Mouse (Mus musculus) left cerebral cortex, adult 8-10 months (tissue): ENCODE data around the gene Kars. TPM values are rescaled to one million over a fixed set of nuclear protein-coding genes. Genes with fewer than 3 reads are reported as not detected.
A peak's percentile ranks its signal among the peaks of the same experiment; 100 is the strongest.

ENCODE experiments used
- DNase-seq, 2 experiments: peaks; one replicate each; pipeline ENCODE4 v3.0.0; 2022; ENCODE audit warnings: low spot score in 2 of 2
- total RNA-seq, 4 experiments: library from RNA; stranded (reverse); gene quantifications; 2 replicates each; pipeline ENCODE4 v1.2.4; 2022

Kars gene
- total RNA-seq, 4 experiments from 2014 or later: 80.3 to 90.3 (median 84.7) TPM

- no peak for DNase-seq
These were observed 29.0 kb downstream of the Kars start for GRCm38 (mm10) chr8:111982116-111982515.

GRCm38 (mm10) chr8:111978147-111978546 is 33.0 kb downstream of the Kars start:
- DNase-seq: no peak

DNA sequence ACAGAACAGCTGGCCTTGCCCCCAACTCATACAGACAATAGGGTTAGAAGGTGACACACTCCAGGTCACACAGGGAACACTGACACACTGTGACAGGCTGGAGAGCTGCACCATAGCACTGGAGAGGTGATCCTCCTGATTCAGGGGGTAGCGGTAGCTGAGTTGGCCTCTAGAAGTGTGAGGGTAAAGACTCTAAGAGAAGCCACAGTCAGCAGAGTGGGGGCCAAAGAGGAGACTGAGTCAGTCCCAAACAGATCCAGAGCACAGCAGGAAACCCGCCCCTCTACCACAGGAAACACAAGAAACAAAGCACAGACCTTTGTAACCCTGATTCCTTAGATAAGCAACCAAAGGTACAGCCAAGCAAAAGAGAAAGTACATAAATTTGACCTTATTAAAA is 34.8 kb downstream of the Kars start:
- no peak for DNase-seq

- no peak for DNase-seq
These were observed 35.4 kb downstream of the Kars start for GRCm38 (mm10) chr8:111975706-111976105.

- DNase-seq: no peak
These were observed 37.0 kb downstream of the Kars start for GRCm38 (mm10) chr8:111974138-111974537.

DNA sequence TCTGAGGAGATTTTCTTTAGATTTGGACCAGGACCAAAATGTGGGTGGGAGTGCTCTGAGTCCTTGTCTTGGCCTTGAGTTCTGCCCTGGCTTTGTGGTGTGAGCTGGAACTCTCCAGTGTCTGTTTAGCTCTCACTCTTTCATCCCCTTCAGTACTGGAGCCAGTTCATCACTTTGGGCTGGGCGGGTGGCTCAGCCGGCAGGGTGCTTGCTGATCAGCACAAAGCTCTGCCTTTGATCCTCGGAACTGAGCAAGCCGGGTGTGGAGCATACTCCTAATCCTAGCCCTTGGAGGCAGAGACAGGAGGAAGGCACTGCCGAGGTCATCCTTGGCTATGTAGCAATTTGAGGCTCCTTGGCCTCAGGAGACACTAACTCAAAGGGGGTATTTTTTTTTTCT is 42.1 kb downstream of the Kars start:
- DNase-seq: no peak

GRCm38 (mm10) chr8:111968541-111968940 is 42.6 kb downstream of the Kars start:
- DNase-seq: no peak

DNA sequence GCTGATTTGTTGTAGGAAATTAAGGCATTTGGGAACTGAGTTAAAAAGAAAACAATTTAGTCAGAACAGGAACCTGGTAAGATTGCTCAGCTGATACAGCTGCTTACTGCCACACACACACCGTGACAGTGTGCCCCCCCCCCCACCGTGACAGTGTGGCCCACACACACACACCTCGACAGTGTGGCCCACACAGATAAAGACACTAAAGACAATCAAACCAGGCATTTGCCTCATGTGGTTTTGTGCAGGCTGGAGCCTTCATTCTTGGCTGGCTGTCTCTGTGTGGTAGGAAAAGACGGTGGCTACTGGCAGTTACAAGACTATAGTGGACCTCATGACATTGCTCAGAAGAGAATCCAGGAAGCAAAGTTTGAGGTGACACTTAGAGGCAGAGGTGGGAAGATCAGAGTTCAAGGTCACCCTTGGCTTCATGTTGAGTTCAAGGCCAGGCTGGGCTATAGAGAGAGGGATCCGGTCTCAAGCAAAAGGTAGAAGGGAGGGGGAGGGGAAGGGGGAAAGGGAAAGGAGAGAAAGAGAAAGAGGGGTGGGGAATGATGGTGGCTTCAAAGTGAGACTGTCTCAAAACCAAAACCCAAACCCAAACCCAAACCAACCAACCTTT is 43.8 kb downstream of the Kars start:
- no peak for DNase-seq

DNA sequence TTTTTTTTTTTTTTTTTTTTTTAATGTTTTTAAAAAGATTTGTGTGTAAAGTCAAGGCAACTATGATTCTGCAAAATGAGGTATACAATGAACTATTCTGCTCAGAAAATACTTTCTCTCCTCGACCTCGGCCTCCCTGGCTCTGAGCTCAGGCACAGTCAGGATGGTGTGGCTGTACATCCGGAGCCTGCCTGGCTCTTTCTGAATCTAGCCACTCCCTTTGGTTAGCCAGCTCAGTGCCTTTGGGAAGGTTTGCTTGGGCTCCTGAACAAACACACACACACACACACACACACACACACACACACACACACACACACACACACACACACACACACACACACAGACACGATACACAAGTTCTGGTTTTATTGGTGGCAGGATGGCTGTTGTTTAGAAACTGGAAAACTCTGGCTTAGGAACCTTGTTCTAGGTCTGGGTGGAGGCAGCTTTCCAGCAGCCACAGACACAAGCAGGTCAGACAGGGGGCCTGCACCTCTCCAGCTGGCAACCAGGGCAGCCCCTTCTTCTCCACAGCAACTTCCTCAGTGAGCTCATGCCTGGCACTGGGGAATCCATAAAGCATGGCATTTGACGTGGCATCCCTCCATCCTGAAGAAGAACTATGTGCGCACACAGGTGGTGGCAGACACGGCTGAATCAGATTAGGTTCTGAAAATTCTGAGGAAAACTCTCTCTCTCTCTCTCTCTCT is 46.1 kb downstream of the Kars start:
- DNase-seq: no peak

GRCm38 (mm10) chr8:111964351-111964750 is 46.8 kb downstream of the Kars start:
- DNase-seq: no peak

GRCm38 (mm10) chr8:111963546-111963945 is 47.6 kb downstream of the Kars start:
- DNase-seq: no peak

- DNase-seq: no peak
These were observed 48.0 kb downstream of the Kars start for GRCm38 (mm10) chr8:111963091-111963490.

- DNase-seq: no peak
These were observed 48.5 kb downstream of the Kars start for GRCm38 (mm10) chr8:111962589-111962988.

DNA sequence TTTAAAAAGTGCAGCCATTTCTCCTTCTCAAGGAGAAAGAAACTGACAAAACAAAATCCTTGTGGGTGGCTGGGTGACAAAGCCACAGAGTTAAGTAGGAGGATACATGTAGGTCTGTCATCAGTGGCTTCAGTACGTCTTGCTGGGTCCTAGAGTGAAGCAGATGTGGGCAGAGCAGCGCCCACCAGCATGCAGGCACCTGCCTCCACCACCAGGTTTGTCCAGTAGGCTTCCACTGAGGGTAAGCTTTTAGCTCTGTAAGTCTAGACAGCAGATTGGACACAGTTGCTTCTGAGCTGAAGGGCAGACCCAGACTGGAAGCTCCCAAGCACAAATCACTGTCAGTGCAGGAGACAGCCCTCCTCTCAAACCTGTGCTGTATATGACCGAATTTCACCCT is 49.8 kb downstream of the Kars start:
- no peak for DNase-seq

- no peak for DNase-seq
These were observed 50.4 kb downstream of the Kars start for GRCm38 (mm10) chr8:111960591-111961321.

DNA sequence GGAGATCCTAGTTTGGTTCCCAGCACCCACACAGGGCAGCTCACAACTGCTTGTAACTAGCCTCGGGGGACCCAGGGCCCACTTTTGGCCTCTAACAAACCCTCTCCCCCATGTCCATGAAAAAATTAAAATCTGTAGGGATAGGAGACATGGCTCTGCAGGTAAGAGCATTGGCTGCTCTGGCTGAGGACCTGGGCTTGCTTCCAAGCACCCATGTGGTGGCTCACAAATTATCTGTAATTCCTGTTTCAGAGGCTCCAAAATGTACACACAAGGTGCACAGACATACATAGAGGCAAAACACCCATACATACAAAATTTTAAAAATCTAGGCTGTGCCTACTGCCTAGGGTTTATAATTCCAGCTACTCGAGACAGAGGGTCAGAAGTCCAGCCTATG is 53.9 kb downstream of the Kars start:
- no peak for DNase-seq

DNA sequence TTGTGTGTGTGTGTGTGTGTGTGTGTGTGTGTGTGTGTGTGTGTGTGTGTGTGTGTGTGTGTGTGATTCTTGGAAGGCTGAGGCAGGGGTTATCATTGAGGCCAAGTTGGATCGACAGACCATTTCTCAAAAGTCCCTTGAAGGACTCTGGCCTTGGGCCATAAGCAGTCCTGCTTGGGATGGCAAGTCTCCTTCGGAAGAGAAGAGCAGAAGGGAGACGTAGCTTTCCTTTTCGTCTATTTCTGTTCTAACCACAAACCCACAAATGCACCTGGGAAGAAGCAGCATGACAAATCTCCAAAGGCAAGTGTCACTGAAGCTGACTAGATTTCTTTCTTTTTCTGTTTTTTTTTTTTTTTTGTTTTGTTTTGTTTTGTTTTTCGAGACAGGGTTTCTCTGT is 55.2 kb downstream of the Kars start:
- DNase-seq: no peak

- no peak for DNase-seq
These were observed 56.1 kb downstream of the Kars start for GRCm38 (mm10) chr8:111954844-111955594.

DNA sequence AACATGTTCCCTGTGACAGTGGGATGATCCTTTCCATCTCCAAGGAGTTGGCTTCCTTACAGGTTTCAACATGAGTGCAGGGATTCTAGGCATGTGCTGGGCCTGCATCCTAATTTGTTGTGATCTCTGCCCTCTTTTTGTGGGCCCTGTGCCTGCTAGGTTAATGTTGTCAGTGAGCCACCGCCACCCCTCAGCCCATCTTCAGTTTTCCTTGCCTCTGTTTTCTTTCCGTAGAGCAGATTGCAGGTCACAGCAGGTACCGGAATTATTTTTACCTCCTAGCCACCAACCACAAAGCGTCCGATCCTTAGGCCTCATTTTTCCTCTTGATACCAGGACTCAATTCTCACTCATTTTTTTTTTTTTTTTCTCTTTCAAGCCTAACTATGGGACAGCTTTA is 59.2 kb downstream of the Kars start:
- no peak for DNase-seq

- peak in 1 of 2 experiments; percentile 69 for DNase-seq
These were observed 59.8 kb downstream of the Kars start for GRCm38 (mm10) chr8:111951317-111951716.

- no peak for DNase-seq
These were observed 60.3 kb downstream of the Kars start for GRCm38 (mm10) chr8:111950846-111951245.

DNA sequence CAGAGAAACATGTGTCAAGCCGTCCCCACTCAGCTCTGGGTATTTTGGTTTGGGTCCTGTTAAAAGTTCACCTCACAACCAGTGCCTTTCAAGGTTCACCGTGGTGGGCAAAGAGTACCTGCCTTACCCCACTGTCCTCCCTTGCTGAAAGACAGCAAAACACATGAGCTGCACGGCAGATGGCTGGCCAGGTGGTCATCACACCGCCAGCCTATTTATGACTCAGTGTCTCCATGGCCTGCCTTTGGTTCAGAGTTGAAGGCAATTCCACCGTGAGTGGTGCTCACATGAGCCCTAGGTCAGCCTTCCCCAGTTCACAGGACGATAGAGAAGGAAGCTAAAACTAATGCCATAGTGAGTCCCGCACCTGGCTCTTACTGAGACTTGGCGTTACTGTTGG is 63.2 kb downstream of the Kars start:
- no peak for DNase-seq
